Mouse (Mus musculus): Measurements from ENCODE around the gene Gna13.

DNA sequence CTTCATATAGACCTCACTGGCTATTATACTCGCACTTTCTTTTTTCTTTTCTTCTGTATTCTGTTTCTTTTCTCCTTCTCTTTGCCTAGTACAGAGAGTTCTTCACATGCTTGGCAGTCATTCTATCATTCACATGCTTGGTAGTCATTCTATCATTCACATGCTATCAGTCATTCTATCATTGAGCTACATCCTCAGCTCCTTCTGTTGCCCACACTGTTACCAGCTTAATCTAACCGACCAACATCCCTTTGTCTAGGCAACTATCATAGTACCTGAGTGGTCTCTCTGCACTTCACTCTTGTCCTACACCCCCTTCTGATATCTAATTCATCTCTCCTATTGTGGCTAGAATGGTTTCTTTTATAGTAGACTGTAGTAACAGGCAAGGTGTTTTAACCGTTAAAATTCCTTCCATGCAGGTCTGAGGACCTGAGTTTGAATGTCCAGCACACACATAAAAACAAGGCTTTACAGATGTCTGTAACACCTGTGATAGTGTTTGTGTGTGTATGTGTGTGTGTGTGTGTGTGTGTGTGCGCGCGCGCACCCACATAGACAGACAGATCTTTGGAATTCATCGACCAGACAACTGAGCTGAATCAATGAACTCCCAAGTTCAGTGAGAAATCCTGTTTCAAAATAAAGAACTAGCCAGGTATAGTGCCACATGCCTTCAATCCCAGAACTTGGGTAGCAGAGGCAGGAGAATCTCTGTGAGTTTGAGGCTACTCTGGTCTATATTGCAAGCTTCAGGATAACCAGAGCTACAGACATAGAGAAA, 23.3 kb upstream of the Gna13 start:
- TF ChIP-seq GATA1 (IDR thresholded peaks at IDR 0.05; ENCODE audit: low read length) (no peak), TAL1 (IDR thresholded peaks at IDR 0.05; ENCODE audit: low read length) (no peak)
